Mouse (Mus musculus) layer of hippocampus, adult 9-11 months (tissue): ENCODE measurements around the gene Bicc1.

Experiments used
- DNase-seq: peaks from one replicate; pipeline ENCODE4 v3.0.0; 2022

Bicc1 gene

GRCm38 (mm10) chr10:71158940-71159675, 392 bp downstream of the Bicc1 start:
- no peak for DNase-seq

DNA sequence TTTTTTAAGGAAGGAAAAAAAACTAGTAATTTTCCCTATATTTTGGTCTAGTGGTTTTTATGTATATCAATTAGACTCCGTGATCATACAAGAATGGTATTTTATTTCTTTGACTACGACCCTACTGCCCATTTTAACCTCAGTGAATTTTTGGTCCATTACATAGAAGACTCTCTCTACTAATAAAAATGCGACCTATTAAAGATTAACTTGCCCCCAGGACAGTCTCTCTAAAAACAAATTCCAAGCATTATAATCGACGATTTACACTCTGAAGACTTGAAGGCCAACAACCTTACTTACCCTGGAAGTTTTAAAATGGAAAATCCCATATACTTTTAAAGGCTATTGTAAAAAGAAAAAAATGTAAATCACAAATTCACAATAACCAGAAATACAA, 2.9 kb downstream of the Bicc1 start:
- DNase-seq = no peak

GRCm38 (mm10) chr10:71153610-71154009, 5.9 kb downstream of the Bicc1 start:
- DNase-seq = no peak

DNA sequence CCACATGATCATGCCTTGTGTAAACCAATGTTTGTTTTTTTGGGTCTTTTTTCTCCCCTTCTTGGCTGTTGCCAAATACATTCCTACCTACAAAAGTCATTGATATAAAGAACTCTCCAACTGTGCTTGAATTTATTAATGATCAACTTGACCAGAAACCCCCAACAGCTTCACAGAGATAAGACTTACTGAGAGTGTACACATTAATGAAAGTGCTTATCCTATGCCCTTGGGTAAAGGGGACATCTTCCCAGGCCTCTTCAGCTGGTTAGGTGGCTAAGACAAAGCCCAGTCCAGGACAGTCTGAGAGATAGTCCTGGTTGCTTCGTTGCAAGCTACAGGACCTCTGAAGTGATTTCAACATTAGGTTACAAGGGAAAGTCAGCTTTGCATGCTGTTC, 6.4 kb downstream of the Bicc1 start:
- no peak for DNase-seq

GRCm38 (mm10) chr10:71150486-71150885, 9.0 kb downstream of the Bicc1 start:
- DNase-seq = peak; percentile 45

GRCm38 (mm10) chr10:71148951-71149603, 10.4 kb downstream of the Bicc1 start:
- no peak for DNase-seq

DNA sequence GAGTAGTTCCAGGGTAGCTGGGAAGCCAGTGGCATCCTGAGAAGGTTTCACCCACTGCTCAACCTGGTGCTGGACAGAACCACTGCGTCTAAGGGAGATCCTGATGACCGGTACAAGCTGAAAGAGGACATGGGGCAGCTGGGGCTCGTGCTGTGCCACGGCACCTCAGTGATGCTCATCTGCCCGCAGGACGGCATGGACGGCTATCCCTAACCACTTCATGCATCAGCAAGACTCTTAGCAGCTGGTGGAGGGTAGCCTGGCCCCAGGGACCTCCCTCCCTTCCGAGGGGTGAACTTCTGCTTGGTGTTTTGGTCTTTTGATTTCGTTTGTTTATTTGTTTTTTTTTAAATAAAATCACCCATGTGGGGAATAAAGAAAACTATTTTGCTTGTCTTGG, 11.3 kb downstream of the Bicc1 start:
- no peak for DNase-seq

GRCm38 (mm10) chr10:71146681-71147615, 12.6 kb downstream of the Bicc1 start:
- DNase-seq = no peak

DNA sequence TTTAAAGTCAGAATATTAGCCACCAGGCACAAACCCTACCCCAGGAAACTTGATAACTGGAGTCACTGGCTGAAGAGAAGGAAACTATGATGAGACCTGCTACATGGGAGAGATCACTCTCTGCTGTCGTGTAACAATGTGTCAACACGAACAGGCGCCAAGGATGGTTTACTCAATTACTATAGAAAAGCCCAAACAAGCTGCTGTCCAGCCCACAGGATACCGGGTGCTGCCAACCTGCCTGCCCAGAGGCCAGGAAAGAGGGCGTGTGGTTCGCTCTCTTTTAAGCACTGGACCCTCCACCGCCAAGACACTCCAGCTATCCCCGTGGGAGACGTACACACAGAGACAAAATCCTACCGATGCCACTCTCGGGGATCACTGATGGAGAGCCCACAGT, 13.7 kb downstream of the Bicc1 start:
- no peak for DNase-seq

DNA sequence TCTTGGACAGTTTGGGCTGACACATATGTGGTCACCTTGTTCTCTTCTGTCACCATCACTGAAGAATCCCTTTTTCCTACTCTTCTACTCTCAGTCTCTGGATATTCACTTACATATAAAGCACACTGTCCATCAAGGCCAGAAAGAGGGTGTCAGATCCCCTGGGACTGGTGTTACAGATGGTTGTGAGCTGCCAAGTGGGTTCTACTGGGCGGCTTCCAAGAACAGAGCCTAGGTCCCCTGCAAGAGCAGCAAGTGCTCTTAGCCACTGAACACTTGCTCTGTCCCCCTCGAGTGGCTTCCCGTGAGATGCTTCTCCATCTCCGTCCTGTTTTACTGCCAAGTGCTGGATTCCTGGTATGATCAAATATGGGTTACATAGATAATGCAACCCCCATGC, 15.3 kb downstream of the Bicc1 start:
- DNase-seq = no peak

GRCm38 (mm10) chr10:71142568-71142967, 16.9 kb downstream of the Bicc1 start:
- no peak for DNase-seq

DNA sequence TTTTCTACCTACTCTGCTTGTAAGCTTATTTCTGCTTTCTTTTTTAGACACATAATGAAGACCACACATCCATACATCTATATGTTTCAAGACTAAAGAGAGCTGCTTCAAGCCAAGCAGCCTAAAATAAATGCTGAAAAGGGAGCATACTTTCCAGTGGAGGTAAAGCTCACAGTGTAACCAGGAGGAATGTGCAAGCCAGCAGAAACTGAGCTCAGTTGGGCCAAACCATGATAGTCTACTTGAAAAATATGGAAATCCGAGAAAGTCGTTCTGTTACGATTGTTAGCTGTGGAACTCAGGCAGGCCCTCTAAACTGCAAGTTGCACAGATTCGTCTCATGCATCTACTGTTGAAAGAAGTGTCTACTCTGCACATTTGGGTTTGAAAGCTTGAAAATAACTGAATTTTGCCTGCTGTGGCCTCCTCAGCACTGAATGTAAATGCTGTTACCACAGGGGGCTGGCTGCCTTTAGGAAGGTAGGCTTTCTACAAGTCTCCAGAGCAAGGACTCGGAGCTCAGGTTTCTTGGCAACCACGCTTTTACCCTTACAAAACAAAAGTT, 19.1 kb downstream of the Bicc1 start:
- DNase-seq = no peak

- DNase-seq = no peak
Observed at GRCm38 (mm10) chr10:71138852-71139197, 20.7 kb downstream of the Bicc1 start.

DNA sequence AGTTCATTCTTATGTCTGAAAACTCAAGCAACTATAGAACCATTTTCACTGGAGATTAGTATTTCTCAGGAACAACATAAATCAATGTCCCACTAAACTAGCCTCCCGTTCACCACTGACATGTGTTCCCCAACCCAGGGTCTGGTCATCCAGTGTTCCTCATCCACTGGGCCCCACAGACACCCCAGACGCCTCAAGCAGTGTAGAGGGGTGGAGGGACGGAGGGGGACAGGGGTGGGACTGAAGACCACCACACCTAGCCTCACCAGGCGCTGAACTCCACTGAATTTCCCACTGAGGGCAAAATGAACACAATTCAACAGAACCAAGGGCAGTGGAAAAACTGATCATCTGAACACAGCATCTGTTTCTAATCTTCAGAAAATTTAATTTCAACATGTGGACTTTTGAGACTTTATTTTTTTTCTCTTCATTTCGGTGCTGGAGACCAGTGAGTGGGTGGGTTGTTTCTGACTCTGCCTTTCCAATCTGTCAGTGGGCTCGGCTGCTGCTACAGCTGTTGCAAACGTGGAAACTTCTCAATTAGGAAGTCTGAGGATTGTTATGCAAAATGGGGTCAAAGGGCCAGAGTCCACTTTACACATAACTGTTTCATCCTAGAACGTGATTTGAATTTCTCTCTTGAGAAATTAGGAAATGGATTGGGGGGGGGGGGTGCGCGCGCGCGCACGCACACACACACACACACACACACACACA, 21.2 kb downstream of the Bicc1 start:
- DNase-seq = peak; percentile 5

GRCm38 (mm10) chr10:71137606-71138005, 21.9 kb downstream of the Bicc1 start:
- DNase-seq = no peak

- no peak for DNase-seq
Observed at GRCm38 (mm10) chr10:71131333-71131732, 28.2 kb downstream of the Bicc1 start.

DNA sequence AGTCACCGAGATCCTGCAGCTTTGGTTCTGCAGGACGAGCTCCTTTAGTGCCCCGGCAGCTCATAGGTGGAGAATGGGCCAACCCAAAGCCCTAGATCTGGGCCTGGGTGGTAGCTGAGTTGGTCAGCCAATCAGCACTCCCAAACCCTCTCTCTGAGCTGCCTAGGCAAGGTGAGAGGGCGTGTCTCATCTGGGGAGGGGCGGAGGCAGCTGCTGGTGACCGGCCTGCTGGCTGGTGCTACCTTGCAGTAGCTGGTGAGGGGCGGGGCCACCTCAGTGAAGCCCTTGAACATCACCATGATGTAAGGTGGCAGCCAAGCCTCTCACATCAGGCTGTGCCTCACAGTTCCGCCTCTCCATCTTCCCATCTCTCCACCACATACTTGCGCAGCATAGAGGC, 29.2 kb downstream of the Bicc1 start:
- DNase-seq = no peak

DNA sequence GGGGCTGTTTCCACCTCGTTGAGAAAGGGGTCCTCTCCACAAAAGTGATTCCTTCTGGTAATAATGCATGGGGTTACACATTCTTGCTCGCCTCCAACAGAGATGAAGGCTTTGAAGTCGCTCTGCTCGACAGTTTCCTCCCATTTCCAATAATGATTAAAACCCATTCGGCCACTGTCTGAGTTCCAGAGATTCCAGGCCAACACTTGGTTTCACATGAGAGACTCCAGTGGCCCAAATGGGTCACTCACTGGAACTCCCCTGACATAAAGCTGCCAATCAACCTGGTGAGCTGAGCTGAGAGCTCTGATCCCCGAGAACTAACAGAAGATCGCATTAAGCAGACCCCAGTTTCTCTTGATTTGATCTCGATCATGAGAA, 31.6 kb downstream of the Bicc1 start:
- no peak for DNase-seq

DNA sequence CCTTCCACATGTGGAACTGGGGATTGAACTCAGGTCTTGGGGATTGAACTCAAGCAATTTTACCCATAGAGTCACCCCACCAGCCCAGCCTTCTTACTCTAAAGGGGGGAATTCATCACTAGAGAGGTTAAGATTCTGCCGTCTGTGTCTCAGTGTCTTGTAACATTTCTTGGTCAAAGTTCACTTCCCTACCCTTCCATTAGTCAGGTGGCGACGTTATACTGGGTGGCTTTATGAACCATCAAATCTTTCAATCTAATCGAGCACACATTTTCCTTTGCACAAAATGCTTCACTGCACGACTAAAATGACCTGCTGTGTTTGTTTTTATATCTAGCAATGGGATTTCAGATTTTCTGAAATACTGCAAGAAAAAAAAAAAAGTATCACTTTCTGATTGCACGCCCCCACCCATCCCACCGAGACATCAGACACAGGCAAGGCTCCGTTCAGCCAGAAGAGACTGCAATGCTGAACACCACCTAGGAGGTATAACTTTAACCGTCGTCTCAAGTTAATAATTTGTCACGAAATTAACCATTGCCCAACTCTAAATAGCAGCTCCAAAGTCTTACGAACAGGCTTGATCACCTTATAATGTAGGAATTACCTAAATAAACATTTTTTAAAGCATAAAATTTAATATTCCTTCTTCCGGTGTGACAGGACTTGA, 32.1 kb downstream of the Bicc1 start:
- no peak for DNase-seq

- DNase-seq = no peak
Observed at GRCm38 (mm10) chr10:71123974-71124373, 35.5 kb downstream of the Bicc1 start.

DNA sequence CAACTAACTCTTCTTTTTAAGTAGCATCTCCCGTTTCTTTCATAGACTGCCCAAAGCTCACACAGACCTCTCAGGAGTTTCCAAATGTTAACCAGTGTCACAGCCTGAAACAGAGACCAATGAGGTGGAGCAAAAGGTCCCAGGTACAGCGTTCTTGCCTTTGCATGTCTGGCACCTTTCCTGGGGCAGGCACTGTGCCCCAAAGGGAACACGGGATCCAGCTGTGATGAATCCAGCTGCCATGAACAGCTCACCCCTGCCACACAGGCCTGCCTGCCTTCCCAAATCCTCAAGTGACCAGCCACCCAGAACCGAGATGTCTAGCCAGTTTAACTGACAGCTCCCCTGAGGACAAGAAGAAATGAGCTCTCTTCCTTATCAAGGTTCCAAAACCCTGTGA, 36.1 kb downstream of the Bicc1 start:
- DNase-seq = no peak

DNA sequence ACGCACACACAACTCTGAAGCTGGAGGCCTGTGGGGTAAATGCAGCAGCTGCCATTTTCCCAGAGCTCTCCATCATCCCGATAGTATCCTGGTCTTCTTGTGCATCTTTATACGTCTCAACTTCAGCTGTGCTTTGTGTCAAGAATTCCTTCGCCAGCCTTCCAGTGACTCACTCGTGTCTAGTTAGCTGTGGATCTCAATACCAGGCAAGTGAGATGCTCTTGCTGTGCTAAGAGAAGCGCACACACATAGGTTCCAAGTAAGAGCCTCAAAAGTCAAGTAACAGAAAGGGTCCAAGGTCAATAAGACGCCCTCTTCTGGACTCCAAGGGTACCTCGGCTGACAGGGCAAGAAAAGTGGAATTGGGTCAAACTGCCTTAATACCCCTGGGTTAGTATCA, 37.0 kb downstream of the Bicc1 start:
- DNase-seq = no peak
